Mouse (Mus musculus) C2C12 (cell line): ENCODE measurements around the gene Stk38.

Source experiments
- CTCF ChIP-seq: IDR thresholded peaks from one replicate; pipeline ENCODE4 v1.5.1; 2011; ENCODE audit not compliant: control insufficient read depth, insufficient read depth, insufficient read length
- FOSL1 ChIP-seq: IDR thresholded peaks from one replicate; pipeline ENCODE4 v1.8.0; 2011; ENCODE audit warnings: mild to moderate bottlenecking, low read length; ENCODE audit not compliant: poor library complexity, insufficient read depth, severe bottlenecking
- MAX ChIP-seq: IDR thresholded peaks from one replicate; pipeline ENCODE4 v1.6.1; 2011; ENCODE audit warnings: mild to moderate bottlenecking, control low read depth
- MYOD1 ChIP-seq: IDR thresholded peaks from one replicate; pipeline ENCODE4 v1.6.1; 2011; ENCODE audit warnings: low read depth; ENCODE audit not compliant: control insufficient read depth, insufficient read length
- USF1 ChIP-seq: IDR thresholded peaks from one replicate; pipeline ENCODE4 v1.6.1; 2011; ENCODE audit warnings: low read depth, mild to moderate bottlenecking, control low read depth, moderate library complexity

DNA sequence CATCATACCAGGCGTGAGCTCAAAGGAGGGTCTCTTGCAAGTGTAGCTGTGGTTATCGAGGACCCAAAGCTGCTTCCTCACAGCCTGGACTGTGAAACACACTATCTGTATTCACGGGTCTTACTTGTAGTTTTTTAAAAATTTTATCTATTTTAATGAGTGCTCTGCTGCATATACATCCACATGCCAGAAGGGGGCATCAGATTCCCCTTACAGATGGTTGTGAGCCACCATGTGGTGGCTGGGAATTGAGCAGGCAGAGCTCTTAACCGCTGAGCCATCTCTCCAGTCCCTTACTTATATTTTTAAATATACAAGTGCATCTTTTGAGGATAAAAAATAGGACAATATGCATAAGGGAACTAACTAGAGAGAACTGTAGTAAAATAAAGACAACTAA, 20.1 kb downstream of the Stk38 start:
- TF ChIP-seq CTCF (no peak), USF1 (no peak), FOSL1 (no peak), MAX (peak; percentile 43), MYOD1 (no peak)
